Mouse (Mus musculus): ENCODE data around the gene 1700011L22Rik. TPM values are rescaled to one million over a fixed set of nuclear protein-coding genes. Genes with fewer than 3 reads are reported as not detected.

The 1700011L22Rik gene
- polyA plus RNA-seq (2014; fragmentation: Illumina TruSeq; extraction: RNeasy Lipid Tissue Mini Kit (QIAGEN cat#74804); ENCODE audit: low read depth, low replicate concordance): not detected

GRCm38 (mm10) chr8:79248470-79248869 is at the start of gene 1700011L22Rik:
1700011L22Rik (minus strand) TSS chr8:79248570.

GRCm38 (mm10) chr8:79294610-79295275 is 46.4 kb upstream of the 1700011L22Rik start, which contains the start of gene Mmaa:
Mmaa (minus strand) TSS chr8:79294937.

Other genes with a start within 250 kb of the 1700011L22Rik start
- gene Zfp827, start 220.1 kb downstream of the 1700011L22Rik start, polyA plus RNA-seq (2014; fragmentation: Illumina TruSeq; extraction: RNeasy Lipid Tissue Mini Kit (QIAGEN cat#74804); ENCODE audit: low read depth, low replicate concordance): 5.4 TPM
- gene Mmaa, start 46.4 kb upstream of the 1700011L22Rik start, polyA plus RNA-seq (2014; fragmentation: Illumina TruSeq; extraction: RNeasy Lipid Tissue Mini Kit (QIAGEN cat#74804); ENCODE audit: low read depth, low replicate concordance): 10.7 TPM
- 26.6 TPM for gene Smad1, start 150.9 kb upstream of the 1700011L22Rik start, polyA plus RNA-seq (2014; fragmentation: Illumina TruSeq; extraction: RNeasy Lipid Tissue Mini Kit (QIAGEN cat#74804); ENCODE audit: low read depth, low replicate concordance)

Data from adrenal gland, adult 10 weeks (tissue).